Comparison of ENCODE assay signal across 11 mouse cellular contexts in genomic region chr17:37003366-37003765, GRCm38 (mm10). TPM values are rescaled to one million over a fixed set of nuclear protein-coding genes. Genes with fewer than 3 reads are reported as not detected.
DNase-seq lines count a peak whose midpoint lies in the region; ATAC-seq and TF ChIP-seq lines count a peak whose summit lies in the region.
"Had no signal": no experiment of that assay in that cellular context is flagged by ENCODE, and none has a peak within 500 bp of the region (broad histone marks: within the 10 kb centered on the region; RNA-seq: fewer than 3 reads in every experiment).

No protein-coding gene starts in this region.

- H3K9me3 ChIP-seq in liver, embryonic 13.5 days (replicated peaks), result no peaks in the 10 kb centered on the region

- 42% methylated on average over 4 of the region's 4 CpGs for WGBS in liver, embryonic 13.5 days (ENCODE audit: insufficient replicate concordance)

- H3K27ac ChIP-seq in gastrocnemius, adult 2 months, result no peak overlapping the region
- H3K27ac ChIP-seq in testis, adult 2 months (ENCODE audit: control insufficient read depth, insufficient read depth, low read depth, low read length), result no peak overlapping the region
- no peak overlapping the region for H3K27ac ChIP-seq in liver, embryonic 13.5 days

- DNase-seq in gastrocnemius, adult 2 months, result no peak
- DNase-seq in gastrocnemius, adult 8-10 months (ENCODE audit: low spot score in 2 of 2), result no peak
- DNase-seq in testis, postnatal 14 days (ENCODE audit: low spot score), result no peak
- no peak for DNase-seq in liver, embryonic 13.5 days
- DNase-seq in adrenal gland, postnatal 36 days, result no peak
- DNase-seq in layer of hippocampus, postnatal 36 days, result no peak
- no peak for DNase-seq in left cerebral cortex, postnatal 4 days

- H3K4me3 ChIP-seq in gastrocnemius, adult 2 months, result peak overlapping the region; percentile 78; the same call in 1 of the 2 replicates
- peak overlapping the region; percentile 78 for H3K4me3 ChIP-seq in testis, adult 2 months (ENCODE audit: control insufficient read depth, low read depth, low read length)
- peak overlapping the region; percentile 53 for H3K4me3 ChIP-seq in liver, embryonic 13.5 days (replicated peaks)

- peaks cover 8% of the 10 kb centered on the region for H3K4me1 ChIP-seq in testis, adult 2 months (ENCODE audit: control insufficient read depth, insufficient read depth, low read length)
- no peaks in the 10 kb centered on the region for H3K4me1 ChIP-seq in liver, embryonic 13.5 days (replicated peaks)

- TF ChIP-seq CTCF in gastrocnemius, adult 2 months (IDR thresholded peaks at IDR 0.05), result no peak
- TF ChIP-seq CTCF in testis, adult 2 months (IDR thresholded peaks at IDR 0.05; ENCODE audit: control insufficient read depth, insufficient read depth, insufficient replicate concordance, low read depth, low read length), result no peak

- no peaks in the 10 kb centered on the region for H3K27me3 ChIP-seq in testis, adult 2 months (ENCODE audit: control insufficient read depth, insufficient read depth, low read length)
- peaks cover 26% of the 10 kb centered on the region for H3K27me3 ChIP-seq in liver, embryonic 13.5 days

- intact Hi-C loops in gastrocnemius, adult 2 months (cut with DNase I), result no loop called here
- intact Hi-C loops in left cerebral cortex, postnatal 4 days (cut with DNase I), result loop anchor here (2.0 kb wide), 1 partner anchor 43 kb away; no protein-coding TSS in a partner anchor

- H3K36me3 ChIP-seq in testis, adult 2 months (ENCODE audit: control insufficient read depth, insufficient read depth, low read length), result no peaks in the 10 kb centered on the region
- H3K36me3 ChIP-seq in liver, embryonic 13.5 days, result no peaks in the 10 kb centered on the region

- H3K9ac ChIP-seq in liver, embryonic 13.5 days, result no peak overlapping the region

- no peak for ATAC-seq in liver, embryonic 13.5 days (ENCODE audit: low read depth)

- peak overlapping the region; percentile 55 for H3K4me2 ChIP-seq in liver, embryonic 13.5 days

- TF ChIP-seq POLR2A in testis, adult 2 months (IDR thresholded peaks at IDR 0.05; ENCODE audit: control insufficient read depth, low read depth, low read length), result no peak

RNA-seq across cellular contexts. Expression of gene Zfp57, which starts 2.4 kb away (rescaled TPM):
- total RNA-seq in gastrocnemius, adult 2 months (2021), result 1 to 10 TPM in 1 of 2 experiments, under 1 TPM in 1; 0.23 to 1.3 TPM
- total RNA-seq in gastrocnemius, adult 8-10 months (2022), result under 1 TPM in 3 of 4 experiments, not detected in 1; 0.12 to 0.38 (median 0.27) TPM
- 16.0 and 16.5 TPM in 2 replicates for polyA plus RNA-seq in testis, adult 2 months (2012; rRNA removed)
- polyA plus RNA-seq in liver, embryonic 13.5 days (2015; fragmentation: Nextera tagmentation; extraction: Ambion mirVana), result 4.6 TPM in 2 replicates
- total RNA-seq in adrenal gland, postnatal 36 days (2021), result 1 to 10 TPM; 1.5 to 3.3 TPM
- total RNA-seq in layer of hippocampus, postnatal 36 days (2021), result 10 to 100 TPM; 15.9 to 18.1 TPM
- 100 to 1,000 TPM; 218 to 227 TPM for total RNA-seq in left cerebral cortex, postnatal 4 days (2021)
- total RNA-seq: gastrocnemius, adult 18-20 months had no signal

RNA-seq across cellular contexts. Expression of gene H2-M5, which starts 14.0 kb away (rescaled TPM):
- total RNA-seq in gastrocnemius, adult 2 months (2021), result under 1 TPM in 1 of 2 experiments, not detected in 1; 0.10 TPM
- not detected for total RNA-seq in gastrocnemius, adult 8-10 months (2022)
- 1.6 and 2.8 TPM in 2 replicates for polyA plus RNA-seq in testis, adult 2 months (2012; rRNA removed)
- not detected in 2 replicates for polyA plus RNA-seq in liver, embryonic 13.5 days (2015; fragmentation: Nextera tagmentation; extraction: Ambion mirVana)
- not detected for total RNA-seq in adrenal gland, postnatal 36 days (2021)
- 1 to 10 TPM in 1 of 2 experiments, under 1 TPM in 1; 1.00 to 1.1 TPM for total RNA-seq in layer of hippocampus, postnatal 36 days (2021)
- total RNA-seq in left cerebral cortex, postnatal 4 days (2021), result 1 to 10 TPM; 6.0 to 6.5 TPM
- total RNA-seq: adrenal gland, postnatal 14 days; gastrocnemius, adult 18-20 months had no signal

RNA-seq across cellular contexts. Expression of gene Mog, which starts 19.8 kb away (rescaled TPM):
- total RNA-seq in gastrocnemius, adult 2 months (2021), result not detected
- total RNA-seq in gastrocnemius, adult 8-10 months (2022), result not detected
- polyA plus RNA-seq in testis, adult 2 months (2012; rRNA removed), result 0.05 TPM in 1 of 2 replicates, not detected in the other
- polyA plus RNA-seq in liver, embryonic 13.5 days (2015; fragmentation: Nextera tagmentation; extraction: Ambion mirVana), result not detected in 2 replicates
- not detected for total RNA-seq in adrenal gland, postnatal 36 days (2021)
- 10 to 100 TPM; 67.6 to 72.6 TPM for total RNA-seq in layer of hippocampus, postnatal 36 days (2021)
- under 1 TPM in 1 of 2 experiments, not detected in 1; 0.20 TPM for total RNA-seq in left cerebral cortex, postnatal 4 days (2021)
- total RNA-seq: adrenal gland, postnatal 14 days; gastrocnemius, adult 18-20 months had no signal
- polyA plus RNA-seq: spleen, adult 2 months had no signal

RNA-seq across cellular contexts. Expression of gene 2410137M14Rik, which starts 22.3 kb away (rescaled TPM):
- total RNA-seq in gastrocnemius, adult 2 months (2021), result under 1 TPM in 1 of 2 experiments, not detected in 1; 0.45 TPM
- total RNA-seq in gastrocnemius, adult 8-10 months (2022), result not detected
- 0.56 and 1.0 TPM in 2 replicates for polyA plus RNA-seq in testis, adult 2 months (2012; rRNA removed)
- not detected in 2 replicates for polyA plus RNA-seq in liver, embryonic 13.5 days (2015; fragmentation: Nextera tagmentation; extraction: Ambion mirVana)
- total RNA-seq in adrenal gland, postnatal 36 days (2021), result not detected
- not detected for total RNA-seq in layer of hippocampus, postnatal 36 days (2021)
- 1 to 10 TPM in 1 of 2 experiments, not detected in 1; 1.1 TPM for total RNA-seq in left cerebral cortex, postnatal 4 days (2021)
- total RNA-seq: adrenal gland, postnatal 14 days had no signal
- polyA plus RNA-seq: spleen, adult 2 months had no signal

RNA-seq across cellular contexts. Expression of gene Gabbr1, which starts 42.4 kb away (rescaled TPM):
- total RNA-seq in gastrocnemius, adult 2 months (2021), result 1 to 10 TPM; 8.5 to 9.1 TPM
- total RNA-seq in gastrocnemius, adult 8-10 months (2022), result 1 to 10 TPM; 3.1 to 6.8 (median 6.4) TPM
- polyA plus RNA-seq in testis, adult 2 months (2012; rRNA removed), result 11.4 and 12.3 TPM in 2 replicates
- 0.43 and 0.51 TPM in 2 replicates for polyA plus RNA-seq in liver, embryonic 13.5 days (2015; fragmentation: Nextera tagmentation; extraction: Ambion mirVana)
- total RNA-seq in adrenal gland, postnatal 36 days (2021), result 10 to 100 TPM; 23.7 to 26.4 TPM
- total RNA-seq in layer of hippocampus, postnatal 36 days (2021), result 100 to 1,000 TPM; 688 to 703 TPM
- total RNA-seq in left cerebral cortex, postnatal 4 days (2021), result 100 to 1,000 TPM; 430 to 482 TPM

Comparison
In these comparisons a context has a peak if more than half of its experiments do, and no peak if none do; other contexts are left out.
1. RNA of gene Zfp57, which starts 2.4 kb away (total RNA-seq): 218 to 227 TPM in left cerebral cortex, postnatal 4 days; 15.9 to 18.1 TPM in layer of hippocampus, postnatal 36 days, 1.5 to 3.3 TPM in adrenal gland, postnatal 36 days, 0.23 to 1.3 TPM in gastrocnemius, adult 2 months and 0.12 to 0.38 TPM in gastrocnemius, adult 8-10 months; every median in the first group is over 10 times any median in the second.
2. RNA of gene Mog, which starts 19.8 kb away (total RNA-seq): 67.6 to 72.6 TPM in layer of hippocampus, postnatal 36 days; 0.20 TPM in left cerebral cortex, postnatal 4 days, not detected in gastrocnemius, adult 2 months, not detected in gastrocnemius, adult 8-10 months and not detected in adrenal gland, postnatal 36 days; every median in the first group is over 10 times any median in the second.
3. Peak in every context shown above with its lines, with median percentiles within 50 percentile points of each other: H3K4me3 ChIP-seq.